Mouse (Mus musculus): ENCODE results near the gene Slc7a4. TPM values are rescaled to one million over a fixed set of nuclear protein-coding genes. Genes with fewer than 3 reads are reported as not detected.
"Not testable (repeated sequence)": the region's sequence is repeated elsewhere in the genome, so short reads cannot be mapped to it uniquely, and the experiment has no call there.

Gene Slc7a4
- total RNA-seq, 2 experiments from 2014 or later: 68.2 to 71.1 TPM

- intact Hi-C loops (cut with DNase I): no loop called here
- DNase-seq (ENCODE audit: extremely low spot score in 1 of 2, low spot score in 2 of 2): no peak
Measured at GRCm38 (mm10) chr16:17564771-17565170, 18.2 kb downstream of the Slc7a4 start.

DNA sequence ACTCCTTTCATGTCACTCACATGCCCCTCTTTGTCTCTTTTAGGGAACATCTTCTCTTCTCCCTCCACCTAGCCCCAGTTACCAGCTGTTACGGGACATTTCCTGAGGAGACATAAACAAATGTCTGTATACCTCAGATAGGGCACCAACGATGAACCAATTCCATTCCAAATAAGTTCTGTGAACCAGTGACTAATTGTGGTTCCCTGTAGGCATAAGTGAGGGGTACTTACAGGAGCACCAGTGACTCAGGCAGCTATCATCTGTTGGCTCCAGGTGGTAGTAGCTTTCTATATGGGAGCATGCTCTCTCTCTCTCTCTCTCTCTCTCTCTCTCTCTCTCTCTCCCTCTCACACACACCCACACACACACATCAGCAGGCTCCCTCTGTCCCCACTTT lies 18.8 kb downstream of the Slc7a4 start:
- intact Hi-C loops (cut with DNase I): no loop called here
- DNase-seq (ENCODE audit: extremely low spot score in 1 of 2, low spot score in 2 of 2): no peak

GRCm38 (mm10) chr16:17563580-17563979 lies 19.4 kb downstream of the Slc7a4 start:
- intact Hi-C loops (cut with DNase I): no loop called here
- no peak for DNase-seq (ENCODE audit: extremely low spot score in 1 of 2, low spot score in 2 of 2)

DNA sequence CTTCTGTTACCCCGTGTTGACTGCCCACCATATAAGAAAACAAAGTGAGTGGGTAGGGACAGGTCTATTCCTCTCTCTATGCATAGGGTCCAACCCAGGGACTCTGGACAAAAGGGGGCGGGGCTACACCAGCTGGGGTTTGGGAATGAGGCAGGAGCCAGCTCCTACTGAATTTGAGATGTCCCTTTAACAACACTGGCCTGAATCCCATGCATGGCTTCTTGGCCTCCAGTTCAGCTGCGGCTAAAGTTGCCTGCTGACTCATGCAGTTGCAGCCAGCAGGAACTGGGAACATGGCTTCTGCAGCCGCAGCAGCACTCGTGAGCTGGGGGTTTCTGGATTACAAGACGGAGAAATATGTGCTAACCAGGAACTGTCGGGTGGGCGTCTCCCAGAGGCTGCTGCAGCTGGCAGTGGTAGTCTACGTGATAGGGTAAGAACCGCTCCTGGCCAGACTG lies 21.2 kb downstream of the Slc7a4 start, which contains the start of gene P2rx6:
Gene P2rx6 (plus strand): TSS at position 135 of the 458 bp plus-strand sequence.
- intact Hi-C loops (cut with DNase I): no loop called here
- DNase-seq (ENCODE audit: extremely low spot score in 1 of 2, low spot score in 2 of 2): peak in 1 of 2 experiments; percentile 69

DNA sequence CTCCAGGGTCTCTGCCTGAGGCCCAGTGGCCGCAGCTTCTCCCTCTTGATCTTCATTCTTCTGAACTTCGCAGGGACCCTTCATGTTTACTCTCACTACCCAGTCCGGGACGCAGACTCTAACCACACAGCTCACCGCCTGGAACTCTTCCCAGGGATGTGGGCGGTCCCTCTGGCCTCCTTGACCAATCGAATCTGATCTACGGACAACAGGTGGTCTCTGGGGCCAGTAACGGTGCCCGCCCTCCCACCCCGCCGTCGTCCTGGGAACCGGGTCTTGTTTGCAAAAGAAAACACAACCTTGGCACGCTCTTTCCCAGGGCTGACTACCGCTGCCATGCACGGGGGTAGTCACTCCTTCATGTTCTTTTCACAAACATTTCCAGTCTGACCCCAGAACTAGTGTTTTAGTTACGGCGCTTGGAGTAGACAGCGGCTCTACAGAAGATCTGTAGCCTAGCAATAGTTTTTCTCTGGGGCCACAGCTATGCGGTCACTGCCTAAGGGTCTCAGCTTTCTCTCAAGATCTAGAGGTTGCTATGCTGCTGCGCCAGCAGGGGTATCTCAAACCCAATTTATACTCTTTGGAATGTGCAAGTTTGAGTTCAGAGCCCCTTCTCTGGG lies 21.8 kb downstream of the Slc7a4 start, which contains the start of gene Lrrc74b:
Gene Lrrc74b (minus strand): TSS at position 120 of the 623 bp plus-strand sequence.
- peak in 1 of 2 experiments; percentile 86 for DNase-seq (ENCODE audit: extremely low spot score in 1 of 2, low spot score in 2 of 2)

DNA sequence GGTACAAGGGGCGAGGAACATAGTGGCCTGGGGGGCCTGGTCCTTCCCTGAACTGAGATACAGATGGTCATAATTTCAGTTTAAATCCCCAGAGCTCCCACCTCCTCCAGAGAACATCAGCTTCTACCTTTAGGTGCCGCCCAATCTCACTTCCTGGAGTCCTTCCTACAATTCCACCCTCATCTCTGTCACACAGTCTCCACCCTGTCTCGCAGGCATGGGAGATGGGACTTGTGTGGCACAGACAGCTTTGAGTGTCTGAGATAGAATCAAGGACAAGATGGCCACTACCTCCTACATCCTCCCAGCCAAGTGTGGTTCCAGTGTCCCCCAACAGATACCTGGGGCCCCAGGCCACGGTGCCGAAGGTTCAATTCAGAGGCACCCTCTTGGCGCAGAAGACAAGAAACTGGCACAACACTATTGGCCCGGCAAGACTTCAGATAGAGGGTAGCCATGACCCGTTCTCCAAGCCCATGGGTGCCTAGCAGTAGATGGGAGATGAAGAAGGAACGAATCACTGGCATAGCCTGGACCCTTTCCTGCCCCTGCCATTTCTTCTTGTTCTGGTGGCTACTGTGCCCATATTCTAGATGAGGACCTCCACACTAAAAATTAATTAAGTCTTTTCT lies 23.5 kb downstream of the Slc7a4 start:
- no peak for DNase-seq (ENCODE audit: extremely low spot score in 1 of 2, low spot score in 2 of 2)
- intact Hi-C loops (cut with DNase I): loop anchor here (5.0 kb wide), 2 partner anchors 58 to 253 kb away; partner anchors contain the start of gene Smpd4

More for the DNA sequence above, 21.8 kb downstream of the Slc7a4 start, which contains the start of gene Lrrc74b:
- intact Hi-C loops (cut with DNase I): no loop called here

GRCm38 (mm10) chr16:17558811-17559210 lies 24.2 kb downstream of the Slc7a4 start:
- DNase-seq (ENCODE audit: extremely low spot score in 1 of 2, low spot score in 2 of 2): no peak
- intact Hi-C loops (cut with DNase I): loop anchor here (5.0 kb wide), 2 partner anchors 58 to 253 kb away; partner anchors contain the start of gene Smpd4

- peak; percentile 50 to 60 for DNase-seq (ENCODE audit: extremely low spot score in 1 of 2, low spot score in 2 of 2)
- intact Hi-C loops (cut with DNase I): loop anchor here (5.0 kb wide), 2 partner anchors 59 to 254 kb away; partner anchors contain the start of gene Smpd4
Measured at GRCm38 (mm10) chr16:17557947-17558480, 25.0 kb downstream of the Slc7a4 start.

DNA sequence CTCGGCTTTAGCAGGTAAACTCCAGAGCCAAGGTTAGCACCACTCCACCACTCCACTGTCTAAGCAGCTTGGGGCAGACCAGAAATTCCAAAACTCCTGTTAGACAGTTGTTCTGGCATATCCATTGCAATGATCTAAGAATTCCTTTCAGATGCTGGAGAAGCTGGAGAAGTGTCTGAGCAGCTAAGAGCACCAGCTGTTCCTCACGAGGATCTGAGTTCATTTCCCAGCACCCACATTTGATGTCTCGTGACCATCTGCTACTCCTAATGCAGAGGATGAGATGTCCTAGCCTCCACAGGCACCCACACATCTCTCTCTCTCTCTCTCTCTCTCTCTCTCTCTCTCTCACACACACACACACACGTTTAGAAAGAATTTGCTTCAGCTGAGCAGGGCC lies 26.1 kb downstream of the Slc7a4 start:
- intact Hi-C loops (cut with DNase I): loop anchor here (5.0 kb wide), 2 partner anchors 60 to 255 kb away; partner anchors contain the start of gene Smpd4
- DNase-seq (ENCODE audit: extremely low spot score in 1 of 2, low spot score in 2 of 2): no peak

- no peak for DNase-seq (ENCODE audit: extremely low spot score in 1 of 2, low spot score in 2 of 2)
- intact Hi-C loops (cut with DNase I): loop anchor here (5.0 kb wide), 2 partner anchors 61 to 256 kb away; partner anchors contain the start of gene Smpd4
Measured at GRCm38 (mm10) chr16:17556180-17556579, 26.8 kb downstream of the Slc7a4 start.

DNA sequence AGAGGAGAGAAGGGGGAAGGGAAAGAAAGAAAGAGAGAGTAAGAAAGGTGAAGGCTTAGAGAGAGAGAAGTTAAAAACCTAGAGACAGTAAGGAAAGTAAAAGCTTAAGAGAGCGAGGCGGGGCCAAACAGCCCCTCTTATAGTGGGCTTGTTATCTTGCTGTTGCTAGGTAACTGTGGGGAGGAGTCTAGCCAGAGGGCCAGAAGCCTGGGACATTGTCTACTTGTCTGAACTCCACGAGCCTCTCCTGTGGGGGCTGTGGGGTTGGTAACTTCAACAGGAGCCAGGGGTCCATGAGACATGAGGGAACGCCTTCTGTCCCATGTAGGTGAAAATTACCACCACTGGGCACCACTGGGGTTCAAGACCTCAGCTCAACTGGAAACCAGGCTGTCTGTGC lies 28.3 kb downstream of the Slc7a4 start:
- not testable (repeated sequence) for DNase-seq (ENCODE audit: extremely low spot score in 1 of 2, low spot score in 2 of 2)
- intact Hi-C loops (cut with DNase I): loop anchor here (5.0 kb wide), 2 partner anchors 63 to 258 kb away; partner anchors contain the start of gene Smpd4

DNA sequence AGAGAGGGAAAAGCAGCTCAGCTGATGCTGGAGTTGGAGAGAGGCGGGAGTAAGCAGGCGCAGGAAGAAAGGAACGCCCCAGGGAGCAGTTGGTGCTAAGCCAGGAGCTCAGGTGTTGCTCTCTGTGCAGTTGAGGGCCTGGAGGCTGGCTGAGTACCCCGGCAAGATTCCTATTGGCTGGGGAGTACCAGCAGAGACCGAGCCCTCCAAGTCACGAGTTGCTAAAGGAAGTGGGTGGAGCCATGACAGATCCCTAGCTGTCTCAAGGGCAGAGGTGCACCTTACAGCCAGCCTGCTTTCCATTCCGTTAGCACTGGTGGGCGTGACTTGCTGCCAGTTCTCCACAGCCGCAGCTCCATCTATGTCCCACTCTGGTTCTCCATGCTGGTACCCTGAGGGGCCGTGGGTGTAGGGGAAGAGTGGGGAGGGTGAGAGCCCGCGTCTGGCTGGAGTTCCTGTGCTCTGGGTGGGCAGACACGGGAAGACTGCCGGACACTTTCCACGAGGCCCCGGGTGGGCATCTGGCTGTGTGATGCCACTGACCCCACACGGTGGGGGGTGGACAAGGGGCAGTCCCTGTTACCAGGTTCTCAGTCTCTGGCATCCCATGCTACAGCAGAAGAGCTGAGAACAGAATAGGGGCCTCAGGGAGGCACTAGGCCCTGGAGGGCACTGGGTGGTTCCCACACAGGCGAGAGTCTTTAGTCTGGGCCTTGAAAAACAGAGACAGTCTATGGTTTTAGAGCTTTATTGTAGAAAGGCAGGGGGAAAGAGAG lies 28.9 kb downstream of the Slc7a4 start:
- intact Hi-C loops (cut with DNase I): no loop called here
- no peak for DNase-seq (ENCODE audit: extremely low spot score in 1 of 2, low spot score in 2 of 2)

- no peak for DNase-seq (ENCODE audit: extremely low spot score in 1 of 2, low spot score in 2 of 2)
- intact Hi-C loops (cut with DNase I): no loop called here
Measured at GRCm38 (mm10) chr16:17552837-17553236, 30.2 kb downstream of the Slc7a4 start.

GRCm38 (mm10) chr16:17542632-17543031 lies 40.4 kb downstream of the Slc7a4 start:
- intact Hi-C loops (cut with DNase I): no loop called here
- no peak for DNase-seq (ENCODE audit: extremely low spot score in 1 of 2, low spot score in 2 of 2)

GRCm38 (mm10) chr16:17536584-17536983 lies 46.4 kb downstream of the Slc7a4 start:
- intact Hi-C loops (cut with DNase I): no loop called here

GRCm38 (mm10) chr16:17532676-17533329 lies 50.2 kb downstream of the Slc7a4 start:
- intact Hi-C loops (cut with DNase I): no loop called here

More at GRCm38 (mm10) chr16:17536584-17536983, 46.4 kb downstream of the Slc7a4 start:
- DNase-seq (ENCODE audit: extremely low spot score in 1 of 2, low spot score in 2 of 2): no peak

DNA sequence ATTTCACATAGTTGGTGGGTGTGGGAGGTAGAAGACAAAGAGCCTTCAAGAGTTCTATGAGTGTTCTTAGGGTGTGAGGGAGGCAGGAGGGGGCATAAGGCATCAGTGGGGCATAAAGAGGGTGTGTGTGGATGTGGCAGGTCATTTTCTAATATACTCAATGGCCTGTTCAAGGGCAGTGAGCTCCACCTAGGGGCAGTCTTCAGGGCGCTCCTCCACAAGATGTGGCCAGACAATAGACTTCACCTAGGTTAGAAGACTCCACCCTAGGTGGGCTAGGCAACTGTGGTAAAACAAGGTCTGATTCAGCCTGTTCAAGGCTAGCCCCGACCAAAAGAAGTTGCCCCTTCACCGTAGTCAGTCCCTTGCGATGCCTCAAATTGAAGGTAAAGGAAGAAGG lies 50.7 kb downstream of the Slc7a4 start:
- DNase-seq (ENCODE audit: extremely low spot score in 1 of 2, low spot score in 2 of 2): no peak
- intact Hi-C loops (cut with DNase I): no loop called here

More at GRCm38 (mm10) chr16:17532676-17533329, 50.2 kb downstream of the Slc7a4 start:
- no peak for DNase-seq (ENCODE audit: extremely low spot score in 1 of 2, low spot score in 2 of 2)

DNA sequence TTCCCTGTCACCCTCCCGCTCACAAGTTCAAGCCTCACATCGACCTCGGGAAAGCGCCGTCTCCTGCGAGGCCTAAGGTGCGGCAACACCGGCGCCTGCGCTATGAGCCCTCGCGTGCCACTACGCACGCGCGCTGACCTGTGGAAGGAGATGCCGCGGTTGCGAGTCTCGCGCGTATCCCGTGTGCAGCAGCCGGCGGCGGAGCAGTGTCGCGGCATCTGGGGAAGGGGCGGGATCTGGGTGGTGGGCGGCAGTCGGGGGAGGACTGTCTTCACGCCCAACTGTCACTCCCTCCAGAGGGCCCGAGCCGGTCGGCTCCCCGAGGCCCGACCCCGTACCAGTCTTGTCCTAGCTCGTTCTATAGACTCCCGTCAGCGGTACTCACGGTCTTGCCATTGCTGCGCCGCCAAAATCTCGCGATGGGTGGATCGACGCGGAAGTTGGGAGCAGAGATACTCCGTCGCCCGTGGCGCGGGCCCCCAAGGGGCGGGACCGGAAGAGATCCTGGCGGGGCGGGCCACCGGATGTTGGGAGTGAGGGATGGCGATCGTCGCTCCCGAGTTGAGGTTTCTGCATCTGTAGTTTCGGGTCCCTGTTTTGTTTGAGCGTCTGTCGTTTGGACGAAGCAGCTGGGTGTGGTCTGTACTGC lies 52.2 kb downstream of the Slc7a4 start, which contains the start of gene Thap7:
Gene Thap7 (minus strand): TSS at position 497 of the 649 bp plus-strand sequence.
- peak; percentile 94 to 98 for DNase-seq (ENCODE audit: extremely low spot score in 1 of 2, low spot score in 2 of 2)
- intact Hi-C loops (cut with DNase I): no loop called here
